Mouse (Mus musculus): ENCODE measurements around the gene Wdr62. TPM values are rescaled to one million over a fixed set of nuclear protein-coding genes. Genes with fewer than 3 reads are reported as not detected.

Gene Wdr62
- 9.3 and 9.9 TPM in 2 replicates for polyA plus RNA-seq (2016; fragmentation: Nextera tagmentation; extraction: Ambion mirVana)

- no peaks in the 10 kb centered on the region for H3K27me3 ChIP-seq (replicated peaks)
- under 1% methylated on average over 49 of the region's 49 CpGs for WGBS
- H3K4me3 ChIP-seq, result peak within 1 kb of the TSS; percentile 79
- H3K36me3 ChIP-seq, result no peaks in the 10 kb centered on the region
- peak; percentile 96 for ATAC-seq (ENCODE audit: insufficient number of reproducible peaks, low FRiP score)
- peak within 1 kb of the TSS; percentile 98 for H3K27ac ChIP-seq (ENCODE audit: poor library complexity, severe bottlenecking)
- no peaks in the 10 kb centered on the region for H3K9me3 ChIP-seq (replicated peaks)
- H3K4me2 ChIP-seq, result peak within 1 kb of the TSS; percentile 84
- peak within 1 kb of the TSS; percentile 80 for H3K9ac ChIP-seq
- H3K4me1 ChIP-seq (replicated peaks), result peaks cover 12% of the 10 kb centered on the region
Measured at GRCm38 (mm10) chr7:30279951-30280669, at the start of gene Wdr62, which contains the start of gene Thap8. Gene Wdr62, minus strand, starts transcription at chr7:30280419. Gene Thap8, plus strand, starts transcription at chr7:30280094.

- Histone ChIP-seq H3K4me3 (no peak overlapping the region), H3K9me3 (replicated peaks) (peaks cover 8% of the 10 kb centered on the region; the same call in 1 of the 2 replicates), H3K27me3 (replicated peaks) (no peaks in the 10 kb centered on the region; the same call in 1 of the 2 replicates), H3K36me3 (no peaks in the 10 kb centered on the region), H3K4me1 (replicated peaks) (peaks cover 25% of the 10 kb centered on the region), H3K4me2 (no peak overlapping the region), H3K27ac (ENCODE audit: poor library complexity, severe bottlenecking) (0 out of 2 replicates have a peak overlapping the region, but pooled peaks have one; percentile 2), H3K9ac (no peak overlapping the region)
- 49% methylated on average over 10 of the region's 10 CpGs for WGBS
- no peak for ATAC-seq (ENCODE audit: insufficient number of reproducible peaks, low FRiP score)
Measured at GRCm38 (mm10) chr7:30328379-30328778, 48.2 kb upstream of the Wdr62 start.

- H3K27ac ChIP-seq (ENCODE audit: poor library complexity, severe bottlenecking), result peak overlapping the region; percentile 75
- WGBS, result 49% methylated on average over 15 of the region's 15 CpGs
- H3K9ac ChIP-seq, result no peak overlapping the region
- H3K36me3 ChIP-seq, result no peaks in the 10 kb centered on the region
- H3K4me2 ChIP-seq, result no peak overlapping the region
- no peak overlapping the region for H3K4me3 ChIP-seq
- no peaks in the 10 kb centered on the region; the same call in 1 of the 2 replicates for H3K27me3 ChIP-seq (replicated peaks)
- peaks cover 8% of the 10 kb centered on the region; the same call in 1 of the 2 replicates for H3K9me3 ChIP-seq (replicated peaks)
- ATAC-seq (ENCODE audit: insufficient number of reproducible peaks, low FRiP score), result no peak
- H3K4me1 ChIP-seq (replicated peaks), result peaks cover 19% of the 10 kb centered on the region
Measured at GRCm38 (mm10) chr7:30327140-30327539, 46.9 kb upstream of the Wdr62 start.

- Histone ChIP-seq H3K27ac (ENCODE audit: poor library complexity, severe bottlenecking) (no peak overlapping the region), H3K27me3 (replicated peaks) (no peaks in the 10 kb centered on the region; the same call in 1 of the 2 replicates), H3K36me3 (no peaks in the 10 kb centered on the region), H3K9me3 (replicated peaks) (peaks cover 8% of the 10 kb centered on the region; the same call in 1 of the 2 replicates), H3K4me1 (replicated peaks) (peaks cover 13% of the 10 kb centered on the region), H3K4me2 (no peak overlapping the region), H3K9ac (no peak overlapping the region), H3K4me3 (no peak overlapping the region)
- no peak for ATAC-seq (ENCODE audit: insufficient number of reproducible peaks, low FRiP score)
Measured at GRCm38 (mm10) chr7:30326427-30326826, 46.2 kb upstream of the Wdr62 start.

GRCm38 (mm10) chr7:30325364-30325763, 45.1 kb upstream of the Wdr62 start:
- WGBS, result 48% methylated on average over 2 of the region's 2 CpGs
- peaks cover 8% of the 10 kb centered on the region; the same call in 1 of the 2 replicates for H3K9me3 ChIP-seq (replicated peaks)
- no peak overlapping the region for H3K27ac ChIP-seq (ENCODE audit: poor library complexity, severe bottlenecking)
- no peaks in the 10 kb centered on the region for H3K36me3 ChIP-seq
- no peaks in the 10 kb centered on the region; the same call in 1 of the 2 replicates for H3K27me3 ChIP-seq (replicated peaks)
- no peak overlapping the region for H3K9ac ChIP-seq
- peaks cover 21% of the 10 kb centered on the region for H3K4me1 ChIP-seq (replicated peaks)
- ATAC-seq (ENCODE audit: insufficient number of reproducible peaks, low FRiP score), result no peak
- no peak overlapping the region for H3K4me3 ChIP-seq
- H3K4me2 ChIP-seq, result no peak overlapping the region

GRCm38 (mm10) chr7:30324300-30324944, 44.2 kb upstream of the Wdr62 start:
- no peak for ATAC-seq (ENCODE audit: insufficient number of reproducible peaks, low FRiP score)
- Histone ChIP-seq H3K4me2 (no peak overlapping the region), H3K4me1 (replicated peaks) (peaks cover 21% of the 10 kb centered on the region), H3K27ac (ENCODE audit: poor library complexity, severe bottlenecking) (no peak overlapping the region), H3K36me3 (no peaks in the 10 kb centered on the region), H3K9ac (no peak overlapping the region), H3K4me3 (no peak overlapping the region), H3K9me3 (replicated peaks) (peaks cover 8% of the 10 kb centered on the region; the same call in 1 of the 2 replicates), H3K27me3 (replicated peaks) (no peaks in the 10 kb centered on the region)
- WGBS, result 74% methylated on average over 5 of the region's 5 CpGs

- Histone ChIP-seq H3K4me2 (peak within 1 kb of the TSS; percentile 83), H3K4me3 (peak within 1 kb of the TSS; percentile 94), H3K27ac (ENCODE audit: poor library complexity, severe bottlenecking) (peak within 1 kb of the TSS; percentile 93), H3K36me3 (no peaks in the 10 kb centered on the region), H3K9me3 (replicated peaks) (peaks cover 8% of the 10 kb centered on the region; the same call in 1 of the 2 replicates), H3K9ac (peak within 1 kb of the TSS; percentile 63), H3K4me1 (replicated peaks) (peaks cover 21% of the 10 kb centered on the region), H3K27me3 (replicated peaks) (no peaks in the 10 kb centered on the region)
- no peak for ATAC-seq (ENCODE audit: insufficient number of reproducible peaks, low FRiP score)
- 72% methylated on average over 3 of the region's 3 CpGs for WGBS
Measured at GRCm38 (mm10) chr7:30323795-30324194, 43.6 kb upstream of the Wdr62 start, which contains the start of gene Sdhaf1. Gene Sdhaf1, minus strand, starts transcription at chr7:30323895.

GRCm38 (mm10) chr7:30322865-30323264, 42.6 kb upstream of the Wdr62 start:
- WGBS, result 27% methylated on average over 6 of the region's 6 CpGs
- no peaks in the 10 kb centered on the region for H3K27me3 ChIP-seq (replicated peaks)
- H3K36me3 ChIP-seq, result no peaks in the 10 kb centered on the region
- H3K27ac ChIP-seq (ENCODE audit: poor library complexity, severe bottlenecking), result peak overlapping the region; percentile 93
- no peak for ATAC-seq (ENCODE audit: insufficient number of reproducible peaks, low FRiP score)
- H3K9me3 ChIP-seq (replicated peaks), result peaks cover 8% of the 10 kb centered on the region; the same call in 1 of the 2 replicates
- H3K4me1 ChIP-seq (replicated peaks), result peaks cover 21% of the 10 kb centered on the region
- peak overlapping the region; percentile 63 for H3K9ac ChIP-seq
- H3K4me3 ChIP-seq, result peak overlapping the region; percentile 94
- peak overlapping the region; percentile 83 for H3K4me2 ChIP-seq

- peak; percentile 99 for ATAC-seq (ENCODE audit: insufficient number of reproducible peaks, low FRiP score)
- Histone ChIP-seq H3K4me3 (peak overlapping the region; percentile 94), H3K9ac (peak overlapping the region; percentile 97), H3K4me2 (peak overlapping the region; percentile 83), H3K9me3 (replicated peaks) (peaks cover 8% of the 10 kb centered on the region; the same call in 1 of the 2 replicates), H3K27me3 (replicated peaks) (no peaks in the 10 kb centered on the region), H3K4me1 (replicated peaks) (peaks cover 19% of the 10 kb centered on the region), H3K36me3 (no peaks in the 10 kb centered on the region), H3K27ac (ENCODE audit: poor library complexity, severe bottlenecking) (peak overlapping the region; percentile 93)
- under 1% methylated on average over 20 of the region's 20 CpGs for WGBS
Measured at GRCm38 (mm10) chr7:30322285-30322667, 42.1 kb upstream of the Wdr62 start.

- ATAC-seq (ENCODE audit: insufficient number of reproducible peaks, low FRiP score), result peak; percentile 72
- Histone ChIP-seq H3K27ac (ENCODE audit: poor library complexity, severe bottlenecking) (peak within 1 kb of the TSS; percentile 93), H3K4me3 (peak within 1 kb of the TSS; percentile 94), H3K4me1 (replicated peaks) (peaks cover 16% of the 10 kb centered on the region), H3K9ac (peak within 1 kb of the TSS; percentile 97), H3K36me3 (0 out of 2 replicates have a peak, but pooled peaks cover 3% of the 10 kb centered on the region), H3K27me3 (replicated peaks) (no peaks in the 10 kb centered on the region), H3K4me2 (peak within 1 kb of the TSS; percentile 83), H3K9me3 (replicated peaks) (peaks cover 8% of the 10 kb centered on the region; the same call in 1 of the 2 replicates)
- WGBS, result under 1% methylated on average over 63 of the region's 63 CpGs
Measured at GRCm38 (mm10) chr7:30321539-30322284, 41.5 kb upstream of the Wdr62 start, which contains the start of gene E130208F15Rik. Gene E130208F15Rik, plus strand, starts transcription at chr7:30321740.
